Mouse (Mus musculus) small intestine, adult 2 months (tissue): Measurements from ENCODE around the gene Ccdc30.

Source experiments
- CTCF ChIP-seq: fragments of 200-500 bp; IDR thresholded peaks from 2 replicates; pipeline ENCODE4 v1.5.1; 2012; ENCODE audit warnings: low read depth, mild to moderate bottlenecking, control low read depth, inconsistent platforms, low read length, moderate library complexity, mixed read lengths; ENCODE audit not compliant: insufficient replicate concordance, insufficient read length; ENCODE audit errors: extremely low read depth
- POLR2A ChIP-seq: fragments of 200-500 bp; IDR thresholded peaks from 2 replicates; pipeline ENCODE4 v1.6.1; 2012; ENCODE audit warnings: low read depth, mild to moderate bottlenecking, control low read depth, inconsistent platforms, low read length, moderate library complexity

GRCm38 (mm10) chr4:119415072-119415753 is at the start of gene Ccdc30:
- TF ChIP-seq CTCF (no peak), POLR2A (no peak; the same call in 1 of the 2 replicates)
